Mouse (Mus musculus): ENCODE results near the gene Gm45808.
"Not testable (repeated sequence)": the region's sequence is repeated elsewhere in the genome, so short reads cannot be mapped to it uniquely, and the experiment has no call there.

The Gm45808 gene

GRCm38 (mm10) chr7:45486761-45487415 lies at the start of gene Gm45808:
Gene Gm45808, minus strand, starts transcription at chr7:45486811.
- DNase-seq: no peak

DNA sequence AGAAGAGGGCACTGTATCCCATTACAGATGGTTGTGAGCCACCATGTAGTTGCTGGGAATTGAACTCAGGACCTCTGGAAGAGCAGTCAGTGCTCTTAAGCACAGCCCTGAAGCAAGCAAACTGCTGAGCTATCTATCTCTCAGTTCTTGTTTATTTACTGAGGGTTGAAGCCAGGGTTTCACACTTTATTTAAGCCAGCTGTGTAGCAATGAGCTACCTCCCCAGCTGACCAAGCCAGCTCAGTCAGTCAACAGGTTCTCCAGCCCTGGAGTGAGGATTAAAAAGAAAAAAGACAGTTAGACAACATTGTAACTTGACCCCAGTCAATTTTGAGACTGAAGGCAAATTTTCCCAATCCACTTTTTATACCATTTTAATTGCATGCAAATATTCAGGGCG lies 49.1 kb upstream of the Gm45808 start:
- DNase-seq: no peak

DNA sequence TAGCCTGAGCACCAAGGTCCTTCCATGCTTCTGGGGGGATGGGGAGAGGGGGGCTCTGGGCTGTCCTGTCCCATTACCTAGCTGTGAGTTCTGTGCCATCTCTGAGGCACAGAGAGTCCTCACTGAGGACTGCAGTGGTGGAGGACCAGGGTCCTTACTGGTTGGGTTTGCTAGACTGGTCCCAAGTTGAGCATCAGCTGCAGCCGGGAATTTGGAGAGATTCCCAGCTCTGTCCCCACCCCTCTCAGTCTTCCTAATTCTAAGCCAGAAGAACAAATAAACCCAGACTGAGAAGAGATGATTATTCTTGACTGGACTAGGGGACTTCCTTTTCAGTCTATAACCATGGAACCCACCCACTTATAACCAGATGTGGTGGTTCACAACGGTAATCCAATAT lies 44.0 kb upstream of the Gm45808 start:
- no peak for DNase-seq

GRCm38 (mm10) chr7:45529461-45529860 lies 42.9 kb upstream of the Gm45808 start:
- DNase-seq: no peak

DNA sequence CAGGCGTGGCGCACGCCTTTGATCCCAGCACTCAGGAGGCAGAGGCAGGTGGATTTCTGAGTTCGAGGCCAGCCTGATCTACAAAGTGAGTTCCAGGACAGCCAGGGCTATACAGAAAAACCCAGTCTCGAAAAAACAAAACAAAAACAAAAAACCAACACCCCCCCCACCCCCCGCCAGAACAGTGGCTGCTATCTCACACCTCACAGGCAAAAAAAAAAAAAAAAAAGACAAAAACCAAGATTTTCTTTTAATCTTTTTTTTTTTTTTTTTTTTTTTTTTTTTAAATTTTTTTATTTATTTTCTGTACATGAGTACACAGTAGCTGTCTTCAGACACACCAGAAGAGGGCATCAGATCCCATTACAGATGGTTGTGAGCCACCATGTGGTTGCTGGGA lies 40.6 kb upstream of the Gm45808 start:
- not testable (repeated sequence) for DNase-seq

- no peak for DNase-seq
Measured at GRCm38 (mm10) chr7:45526474-45527120, 40.0 kb upstream of the Gm45808 start.

DNA sequence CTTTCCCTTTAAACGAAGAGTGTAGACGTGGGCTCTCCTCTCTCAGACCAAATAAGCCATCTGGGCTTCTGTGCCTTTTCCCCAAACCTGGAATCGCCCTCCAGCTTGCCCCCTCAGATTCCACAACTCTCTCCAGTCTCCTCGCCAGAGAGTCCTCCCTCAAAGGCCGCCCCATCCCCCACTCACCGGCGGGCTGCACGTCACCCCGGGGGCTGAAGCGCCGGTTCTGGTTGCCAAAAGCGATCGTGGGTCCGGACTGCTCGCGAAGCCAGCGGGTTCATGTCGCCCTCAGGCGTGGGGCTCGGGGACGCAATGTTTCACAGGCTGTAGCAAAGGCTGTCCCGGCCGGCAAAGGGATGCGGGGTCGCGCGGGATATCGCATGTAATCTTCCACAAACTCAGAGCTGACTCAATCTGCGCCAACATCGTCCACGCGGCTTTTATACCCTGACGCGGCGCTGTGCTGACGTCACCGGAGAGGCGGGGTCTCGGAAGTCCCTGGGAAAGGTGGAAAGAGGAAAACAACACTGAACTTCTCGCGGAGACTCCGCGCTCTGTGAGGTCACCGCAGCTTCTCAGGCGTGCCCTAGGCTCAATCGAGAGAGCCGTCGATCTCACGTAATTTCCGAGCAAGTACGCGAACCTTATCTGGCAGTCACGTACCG lies 39.3 kb upstream of the Gm45808 start, which contains the start of the genes Ppp1r15a and Plekha4:
Gene Ppp1r15a (minus strand): TSS at position 460 of the 665 bp plus-strand sequence.
Gene Plekha4 (plus strand): TSS at position 522 of the 665 bp plus-strand sequence.
- DNase-seq: peak; percentile 94

DNA sequence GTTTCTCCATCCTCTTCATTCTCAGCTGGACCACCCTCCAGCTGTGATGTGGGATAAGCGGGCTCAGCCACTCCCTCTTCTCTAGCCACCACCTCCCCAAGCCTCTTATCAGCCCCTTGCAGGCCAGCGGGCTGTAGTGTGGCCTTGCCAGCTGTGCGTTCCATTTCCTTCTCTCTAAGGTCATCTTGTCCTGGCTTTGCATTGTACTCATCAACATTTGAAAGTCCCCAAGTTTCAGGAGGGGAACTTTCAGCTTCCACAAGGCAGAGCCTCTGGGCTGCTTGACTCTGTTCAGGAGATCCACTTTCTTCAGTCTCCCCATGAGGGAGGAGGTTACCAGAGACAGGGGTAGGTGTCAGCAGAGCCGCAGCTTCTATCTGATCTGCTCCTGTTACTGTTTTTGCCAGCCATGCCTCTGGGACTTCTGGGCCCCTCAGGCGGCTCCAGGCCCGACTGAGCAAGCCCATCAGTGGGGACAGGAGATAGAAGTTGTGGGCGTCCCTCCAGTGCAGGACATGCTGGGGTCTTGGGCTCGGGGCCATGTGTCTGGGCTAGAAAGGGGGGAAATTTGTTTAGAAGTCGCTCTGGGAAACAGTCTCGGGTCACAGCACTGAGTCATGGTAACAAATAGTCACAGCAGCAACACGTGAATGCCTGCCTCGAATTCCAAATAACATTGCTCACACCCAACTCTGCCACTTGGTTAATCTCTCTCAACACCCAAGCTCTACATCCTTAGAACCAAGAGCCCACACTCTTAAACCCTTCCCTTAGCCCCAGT lies 38.4 kb upstream of the Gm45808 start:
- no peak for DNase-seq

DNA sequence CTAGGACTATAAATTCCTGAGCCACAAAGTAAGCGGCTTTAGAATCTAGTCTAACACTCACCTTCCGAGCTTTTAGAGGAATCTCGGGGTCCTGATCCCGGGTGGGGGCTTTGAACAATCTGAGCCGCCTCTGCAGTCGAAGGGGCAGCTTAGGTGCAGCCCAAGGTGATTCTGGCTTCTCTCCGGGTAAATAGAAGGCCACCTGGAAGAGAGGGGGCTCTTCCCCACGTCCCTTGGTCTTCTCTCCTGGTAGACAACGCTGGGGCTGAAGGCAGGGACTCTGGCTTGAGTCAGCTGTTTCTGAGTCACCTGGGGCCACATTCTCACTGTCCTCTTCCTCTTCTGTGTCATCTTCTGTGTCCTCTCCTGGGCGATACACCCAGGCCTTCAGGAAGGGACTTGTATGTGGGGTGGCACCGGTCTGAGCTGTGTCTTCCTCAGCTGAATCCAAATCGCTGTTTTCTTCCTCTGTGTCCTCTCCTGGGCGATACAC lies 37.1 kb upstream of the Gm45808 start:
- no peak for DNase-seq

- no peak for DNase-seq
Measured at GRCm38 (mm10) chr7:45522957-45523676, 36.5 kb upstream of the Gm45808 start.

GRCm38 (mm10) chr7:45522194-45522752 lies 35.7 kb upstream of the Gm45808 start:
- DNase-seq: no peak

- peak; percentile 86 for DNase-seq
Measured at GRCm38 (mm10) chr7:45521728-45522184, 35.1 kb upstream of the Gm45808 start.

GRCm38 (mm10) chr7:45520605-45521004 lies 34.0 kb upstream of the Gm45808 start:
- no peak for DNase-seq

- no peak for DNase-seq
Measured at GRCm38 (mm10) chr7:45519345-45520120, 32.9 kb upstream of the Gm45808 start.

- no peak for DNase-seq
Measured at GRCm38 (mm10) chr7:45518618-45519017, 32.0 kb upstream of the Gm45808 start.

DNA sequence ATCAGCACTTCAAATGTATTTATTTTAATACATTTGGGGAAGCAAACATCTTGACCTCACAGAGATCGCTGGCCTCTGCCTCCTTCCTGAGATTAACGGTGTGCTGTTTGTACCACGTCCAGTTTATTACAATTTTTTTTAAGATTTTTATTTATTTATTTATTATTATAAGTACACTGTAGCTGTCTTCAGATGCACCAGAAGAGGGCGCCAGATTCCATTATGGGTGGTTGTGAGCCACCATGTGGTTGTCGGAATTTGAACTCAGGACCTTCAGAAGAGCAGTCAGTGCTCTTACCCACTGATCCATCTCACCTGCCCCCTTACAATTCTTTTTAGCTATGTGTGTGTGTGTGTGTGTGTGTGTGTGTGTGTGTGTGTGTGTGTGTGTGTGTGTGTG lies 30.2 kb upstream of the Gm45808 start:
- DNase-seq: not testable (repeated sequence)

DNA sequence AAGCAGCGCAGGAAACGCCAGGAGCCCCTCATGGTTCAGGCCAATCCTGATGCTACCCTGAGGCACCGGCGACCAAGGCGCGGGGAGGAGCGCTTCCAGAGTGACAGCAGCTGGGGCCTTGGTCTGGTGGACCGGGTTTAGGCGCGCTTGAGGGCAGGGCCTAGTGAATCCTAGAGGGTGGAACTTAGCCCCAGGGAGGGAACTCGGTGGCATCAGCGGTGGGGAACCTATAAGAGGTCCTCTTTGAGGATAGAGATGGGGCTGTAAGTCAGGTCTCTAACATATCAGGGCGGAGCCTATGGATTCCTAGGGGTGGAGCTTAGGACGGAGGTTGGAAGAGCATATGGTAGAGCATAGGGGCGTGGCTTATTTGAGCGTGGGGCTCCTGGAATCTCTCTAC lies 28.8 kb upstream of the Gm45808 start:
- no peak for DNase-seq

- no peak for DNase-seq
Measured at GRCm38 (mm10) chr7:45514411-45514810, 27.8 kb upstream of the Gm45808 start.

GRCm38 (mm10) chr7:45509912-45510787 lies 23.5 kb upstream of the Gm45808 start, which contains the start of gene Nucb1:
Gene Nucb1, minus strand, starts transcription at chr7:45510406.
- DNase-seq: peak; percentile 87

Measured in right cerebral cortex, postnatal 25 days (tissue).